Mouse (Mus musculus): Measurements from ENCODE around the gene Ephb1.

GRCm38 (mm10) chr9:102025141-102025540 is 329.4 kb downstream of the Ephb1 start:
- TF ChIP-seq MYOG (IDR thresholded peaks at IDR 0.05; ENCODE audit: control insufficient read depth in 1 of 3, insufficient read depth in 1 of 3, insufficient read length in 2 of 3, low read depth in 2 of 3) (no peak), POLR2A (IDR thresholded peaks at IDR 0.05; ENCODE audit: insufficient read length, low read depth) (no peak)

Measured in myocyte (in vitro differentiated cells).